Mouse (Mus musculus) stomach, embryonic 14.5 days (tissue): ENCODE measurements at regions not wholly inside any gene's neighbourhood (a gene's known extent, or its start where the extent isn't known, plus 50 kb on each side); places are given as distances from the start of the nearest gene placed in this dataset.

Experiments used
- ATAC-seq: fragments of 200-750 bp; cut with Nextera tagmentation; 2 replicates; pipeline ENCODE4 v1.8.0; 2017; ENCODE audit warnings: low read depth, moderate TSS enrichment; ENCODE audit not compliant: insufficient number of reproducible peaks, insufficient read depth, low FRiP score
- H3K27ac ChIP-seq: fragments of 300-500 bp; sonication (generic); 2 replicates; pipeline ENCODE4 v1.5.1; 2014; ENCODE audit warnings: mild to moderate bottlenecking, low read length, moderate library complexity, mixed read lengths
- H3K27me3 ChIP-seq: fragments of 300-500 bp; sonication (generic); 2 replicates; pipeline ENCODE4 v1.6.1; 2014; ENCODE audit warnings: low read length, control low read depth, mixed read lengths; ENCODE audit not compliant: control insufficient read depth, insufficient read depth
- H3K36me3 ChIP-seq: fragments of 300-500 bp; sonication (generic); 2 replicates; pipeline ENCODE4 v1.6.1; 2014; ENCODE audit warnings: mild to moderate bottlenecking, control low read depth, low read length, moderate library complexity, mixed read lengths; ENCODE audit not compliant: control insufficient read depth, insufficient read depth
- H3K4me1 ChIP-seq: fragments of 300-500 bp; sonication (generic); 2 replicates; pipeline ENCODE4 v1.6.1; 2014; ENCODE audit warnings: low read length, control low read depth, mixed read lengths; ENCODE audit not compliant: control insufficient read depth, insufficient read depth
- H3K4me2 ChIP-seq: fragments of 300-500 bp; sonication (generic); replicated peaks from 2 replicates; pipeline ENCODE4 v1.6.1; 2014; ENCODE audit warnings: low read depth, low read length, control low read depth
- H3K4me3 ChIP-seq: fragments of 300-500 bp; sonication (generic); 2 replicates; pipeline ENCODE4 v1.5.1; 2014; ENCODE audit warnings: low read depth, low read length, control low read depth
- H3K9ac ChIP-seq: fragments of 300-500 bp; sonication (generic); replicated peaks from 2 replicates; pipeline ENCODE4 v1.6.1; 2014; ENCODE audit warnings: low read depth, mild to moderate bottlenecking, control low read depth, low read length, moderate library complexity, mixed read lengths
- H3K9me3 ChIP-seq: fragments of 300-500 bp; sonication (generic); 2 replicates; pipeline ENCODE4 v1.6.1; 2016; ENCODE audit warnings: low read depth, low read length, control low read depth; ENCODE audit not compliant: control insufficient read depth
- WGBS: fragments of 180-500 bp; shearing (Covaris S2); extraction: QIAGEN DNeasy Blood & Tissue Kit; methylation state at CpG from one replicate; pipeline ENCODE4 v1.1.7; 2014; 5-methylcytosine and 5-hydroxymethylcytosine counted together

GRCm38 (mm10) chr5:35169614-35170293 is 64.2 kb upstream of the Lrpap1 start:
- Histone ChIP-seq H3K4me2 (no peak overlapping the region), H3K9me3 (no peaks in the 10 kb centered on the region), H3K4me1 (no peaks in the 10 kb centered on the region), H3K36me3 (no peaks in the 10 kb centered on the region), H3K4me3 (no peak overlapping the region), H3K27me3 (no peaks in the 10 kb centered on the region), H3K27ac (no peak overlapping the region), H3K9ac (no peak overlapping the region)
- WGBS = 78% methylated on average over 7 of the region's 7 CpGs
- ATAC-seq = no peak

GRCm38 (mm10) chr5:35168853-35169252 is 63.3 kb upstream of the Lrpap1 start:
- no peaks in the 10 kb centered on the region for H3K4me1 ChIP-seq
- no peaks in the 10 kb centered on the region for H3K9me3 ChIP-seq
- H3K4me3 ChIP-seq = no peak overlapping the region
- no peak overlapping the region for H3K4me2 ChIP-seq
- WGBS = 79% methylated on average over 5 of the region's 5 CpGs
- no peaks in the 10 kb centered on the region for H3K36me3 ChIP-seq
- H3K27ac ChIP-seq = no peak overlapping the region
- no peak overlapping the region for H3K9ac ChIP-seq
- ATAC-seq = no peak
- H3K27me3 ChIP-seq = no peaks in the 10 kb centered on the region

GRCm38 (mm10) chr5:35168369-35168768 is 62.8 kb upstream of the Lrpap1 start:
- no peak overlapping the region for H3K27ac ChIP-seq
- no peak overlapping the region for H3K4me3 ChIP-seq
- no peak overlapping the region for H3K4me2 ChIP-seq
- H3K4me1 ChIP-seq = no peaks in the 10 kb centered on the region
- no peaks in the 10 kb centered on the region for H3K36me3 ChIP-seq
- ATAC-seq = no peak
- no peak overlapping the region for H3K9ac ChIP-seq
- no peaks in the 10 kb centered on the region for H3K27me3 ChIP-seq
- no peaks in the 10 kb centered on the region for H3K9me3 ChIP-seq
- WGBS = 90% methylated on average over 6 of the region's 6 CpGs

DNA sequence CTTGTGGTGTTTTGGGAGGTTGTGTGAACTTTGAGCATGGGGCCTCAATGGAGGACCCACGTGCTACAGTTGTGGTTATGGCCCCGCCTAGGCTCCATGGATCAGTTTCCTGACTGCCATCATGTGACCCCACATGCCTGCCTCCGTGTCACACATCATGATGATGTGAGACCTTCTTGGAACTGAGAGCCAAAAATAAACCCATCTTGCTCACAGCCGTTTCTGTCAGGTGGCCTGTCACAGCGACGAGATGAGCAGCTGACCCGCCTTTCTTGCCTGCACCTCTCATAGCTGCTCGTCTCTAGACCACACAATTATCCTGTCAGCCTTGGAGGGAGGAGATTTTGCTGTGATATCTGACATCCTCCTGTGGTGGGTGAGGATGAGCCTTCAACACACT is 60.4 kb upstream of the Lrpap1 start:
- H3K4me3 ChIP-seq = no peak overlapping the region
- no peaks in the 10 kb centered on the region for H3K36me3 ChIP-seq
- no peaks in the 10 kb centered on the region for H3K9me3 ChIP-seq
- H3K27ac ChIP-seq = no peak overlapping the region
- WGBS = 71% methylated on average over 8 of the region's 8 CpGs
- H3K27me3 ChIP-seq = no peaks in the 10 kb centered on the region
- no peak overlapping the region for H3K4me2 ChIP-seq
- no peak for ATAC-seq
- H3K9ac ChIP-seq = no peak overlapping the region
- no peaks in the 10 kb centered on the region for H3K4me1 ChIP-seq

DNA sequence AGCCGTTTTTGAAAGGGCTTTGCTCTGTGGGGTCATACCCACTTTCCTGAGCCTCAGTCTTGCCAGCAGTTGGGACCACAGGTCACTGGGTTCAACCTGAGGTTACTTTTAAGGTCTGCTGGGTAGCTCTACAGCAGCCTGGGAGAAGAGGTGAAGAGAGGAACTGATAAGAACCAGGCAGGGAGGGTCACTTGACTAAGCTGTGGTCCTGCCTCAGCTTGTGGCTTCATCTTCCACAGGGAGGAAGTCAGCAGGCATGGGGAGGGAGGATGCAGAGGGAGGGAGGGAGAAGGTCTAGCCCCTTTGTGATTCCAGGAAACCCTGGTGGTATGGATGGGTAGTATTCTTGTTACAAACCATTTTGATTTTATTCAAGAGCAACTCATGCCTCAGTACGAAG is 59.9 kb upstream of the Lrpap1 start:
- no peaks in the 10 kb centered on the region for H3K4me1 ChIP-seq
- ATAC-seq = no peak
- H3K4me3 ChIP-seq = no peak overlapping the region
- no peaks in the 10 kb centered on the region for H3K9me3 ChIP-seq
- H3K9ac ChIP-seq = no peak overlapping the region
- no peaks in the 10 kb centered on the region for H3K27me3 ChIP-seq
- no peak overlapping the region for H3K4me2 ChIP-seq
- 48% methylated on average over 2 of the region's 2 CpGs for WGBS
- no peaks in the 10 kb centered on the region for H3K36me3 ChIP-seq
- H3K27ac ChIP-seq = no peak overlapping the region

- Histone ChIP-seq H3K9ac (no peak overlapping the region), H3K36me3 (no peaks in the 10 kb centered on the region), H3K27me3 (no peaks in the 10 kb centered on the region), H3K4me3 (no peak overlapping the region), H3K4me1 (peaks cover 7% of the 10 kb centered on the region), H3K27ac (no peak overlapping the region), H3K9me3 (no peaks in the 10 kb centered on the region), H3K4me2 (no peak overlapping the region)
- WGBS = 84% methylated on average over 4 of the region's 4 CpGs
- ATAC-seq = no peak
Measured at GRCm38 (mm10) chr5:35162607-35163006, 57.0 kb upstream of the Lrpap1 start.

- H3K4me2 ChIP-seq = no peak overlapping the region
- no peak for ATAC-seq
- no peak overlapping the region for H3K4me3 ChIP-seq
- no peak overlapping the region for H3K9ac ChIP-seq
- no peak overlapping the region for H3K27ac ChIP-seq
- H3K4me1 ChIP-seq = peaks cover 7% of the 10 kb centered on the region
- no peaks in the 10 kb centered on the region for H3K36me3 ChIP-seq
- WGBS = 75% methylated on average over 3 of the region's 3 CpGs
- H3K9me3 ChIP-seq = no peaks in the 10 kb centered on the region
- no peaks in the 10 kb centered on the region for H3K27me3 ChIP-seq
Measured at GRCm38 (mm10) chr5:35162120-35162519, 56.6 kb upstream of the Lrpap1 start.

DNA sequence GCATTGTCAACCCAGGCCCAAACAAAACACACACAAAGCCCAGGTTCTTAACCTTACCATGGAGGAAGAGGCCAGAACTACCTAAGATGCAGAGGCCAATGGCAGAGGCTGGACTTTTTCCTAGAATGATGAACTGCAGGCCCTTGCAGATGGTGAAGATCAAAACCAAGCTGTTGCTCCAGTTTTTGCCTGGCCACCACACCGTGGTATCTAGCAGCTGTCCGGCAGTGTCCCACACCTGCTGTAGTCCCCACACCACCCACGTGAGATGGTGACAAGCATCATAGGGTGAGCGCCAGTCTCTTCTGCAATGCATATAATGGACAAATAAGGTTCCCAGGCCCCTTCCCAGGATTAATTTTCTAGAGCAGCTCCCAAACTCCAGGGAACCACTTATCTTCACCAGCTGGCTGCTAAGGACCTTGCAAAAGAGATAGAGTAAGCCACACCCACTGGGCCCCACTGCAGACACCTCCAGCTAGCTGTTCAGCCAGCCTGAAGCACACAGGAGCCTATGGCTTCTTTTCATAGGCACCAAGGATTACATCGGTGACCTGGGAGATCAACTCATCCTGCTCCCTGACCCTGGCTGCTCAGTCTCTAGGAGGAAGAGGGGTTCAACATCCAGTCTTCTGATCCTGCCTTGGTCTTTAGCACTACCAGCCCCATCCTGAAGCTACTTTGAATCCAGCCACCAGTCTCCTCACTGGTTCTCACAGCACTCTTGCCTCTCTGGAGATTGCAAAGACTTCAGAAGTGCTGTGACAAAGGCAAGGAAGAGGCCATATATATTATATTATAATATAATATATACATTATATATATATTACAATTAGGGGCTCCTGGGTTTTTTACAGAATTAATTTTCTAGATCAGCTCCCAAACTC is 55.6 kb upstream of the Lrpap1 start:
- Histone ChIP-seq H3K4me3 (no peak overlapping the region), H3K27me3 (no peaks in the 10 kb centered on the region), H3K9ac (no peak overlapping the region), H3K4me1 (peaks cover 7% of the 10 kb centered on the region), H3K9me3 (no peaks in the 10 kb centered on the region), H3K36me3 (no peaks in the 10 kb centered on the region), H3K4me2 (no peak overlapping the region), H3K27ac (no peak overlapping the region)
- 0 out of 2 replicates have a peak, but pooled peaks have one; percentile 69 for ATAC-seq
- WGBS = 75% methylated on average over 5 of the region's 5 CpGs
